Mouse (Mus musculus) liver, embryonic 15.5 days (tissue): ENCODE measurements around the gene Robo2. TPM values are rescaled to one million over a fixed set of nuclear protein-coding genes. Genes with fewer than 3 reads are reported as not detected.

Source experiments
- ATAC-seq: fragments of 200-750 bp; cut with Nextera tagmentation; 2 replicates; pipeline ENCODE4 v1.8.0; 2017; ENCODE audit warnings: moderate number of reproducible peaks, mild to moderate bottlenecking, moderate library complexity; ENCODE audit not compliant: insufficient read depth
- H3K27ac ChIP-seq: fragments of 300-500 bp; sonication (generic); replicated peaks from 2 replicates; pipeline ENCODE4 v1.5.1; 2015; ENCODE audit warnings: mild to moderate bottlenecking, inconsistent platforms
- H3K27me3 ChIP-seq: fragments of 300-500 bp; sonication (generic); 2 replicates; pipeline ENCODE4 v1.6.1; 2015; ENCODE audit warnings: mild to moderate bottlenecking, inconsistent platforms
- H3K36me3 ChIP-seq: fragments of 300-500 bp; sonication (generic); replicated peaks from 2 replicates; pipeline ENCODE4 v1.6.1; 2015; ENCODE audit warnings: moderate library complexity, mild to moderate bottlenecking, inconsistent platforms
- H3K4me1 ChIP-seq: fragments of 300-500 bp; sonication (generic); replicated peaks from 2 replicates; pipeline ENCODE4 v1.6.1; 2015; ENCODE audit warnings: inconsistent platforms
- H3K4me2 ChIP-seq: fragments of 300-500 bp; sonication (generic); 2 replicates; pipeline ENCODE4 v1.6.1; 2015; ENCODE audit warnings: moderate library complexity, mild to moderate bottlenecking, inconsistent platforms
- H3K4me3 ChIP-seq: fragments of 300-500 bp; sonication (generic); replicated peaks from 2 replicates; pipeline ENCODE4 v1.5.1; 2015; ENCODE audit warnings: mild to moderate bottlenecking, inconsistent platforms
- H3K9ac ChIP-seq: fragments of 300-500 bp; sonication (generic); 2 replicates; pipeline ENCODE4 v1.6.1; 2015; ENCODE audit warnings: moderate library complexity, mild to moderate bottlenecking, inconsistent platforms
- H3K9me3 ChIP-seq: fragments of 300-500 bp; sonication (generic); replicated peaks from 2 replicates; pipeline ENCODE4 v1.6.1; 2016; ENCODE audit warnings: inconsistent platforms
- WGBS: fragments of 180-500 bp; shearing (Covaris S2); methylation state at CpG from one replicate; pipeline ENCODE4 v1.1.7; 2015; ENCODE audit warnings: mixed read lengths; ENCODE audit not compliant: insufficient replicate concordance; 5-methylcytosine and 5-hydroxymethylcytosine counted together
- polyA plus RNA-seq: library from polyadenylated mRNA; unstranded; fragments of >200 nt; fragmentation: Nextera tagmentation; extraction: Ambion mirVana; gene quantifications from 2 replicates; pipeline ENCODE4 v1.2.1, GENCODE M21; 2015

Robo2 gene
- polyA plus RNA-seq, 1 experiment from 2014 or later: 2.8 TPM

DNA sequence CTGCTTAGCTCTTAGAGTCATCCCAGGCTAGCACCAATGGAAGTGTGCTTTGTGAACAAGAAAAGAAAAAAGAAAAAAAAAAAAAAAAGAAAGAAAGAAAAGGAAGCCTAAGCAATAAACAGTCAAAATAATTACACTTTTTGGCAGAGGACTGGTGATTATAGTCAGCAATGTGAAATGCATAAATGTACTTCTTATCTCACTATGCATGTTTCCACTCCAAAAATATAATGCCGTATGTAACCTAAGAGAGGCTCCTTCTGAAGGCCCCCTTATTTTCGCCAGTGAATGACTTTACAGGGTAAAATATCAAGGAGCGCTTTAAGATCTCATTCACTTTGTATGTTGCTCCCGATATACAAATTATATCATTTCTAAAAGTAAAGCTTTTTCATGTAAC, 496.2 kb downstream of the Robo2 start:
- no peak overlapping the region for H3K4me3 ChIP-seq
- no peak overlapping the region for H3K27ac ChIP-seq
- no peaks in the 10 kb centered on the region for H3K36me3 ChIP-seq
- 72% methylated on average over 4 of the region's 4 CpGs for WGBS
- H3K9me3 ChIP-seq: no peaks in the 10 kb centered on the region
- H3K27me3 ChIP-seq: no peaks in the 10 kb centered on the region
- H3K4me1 ChIP-seq: no peaks in the 10 kb centered on the region
- ATAC-seq: no peak
- H3K4me2 ChIP-seq: no peak overlapping the region
- no peak overlapping the region for H3K9ac ChIP-seq

GRCm38 (mm10) chr16:73914936-73915335, 496.7 kb downstream of the Robo2 start:
- H3K9me3 ChIP-seq: no peaks in the 10 kb centered on the region
- no peak overlapping the region for H3K4me2 ChIP-seq
- no peak overlapping the region for H3K9ac ChIP-seq
- no peaks in the 10 kb centered on the region for H3K27me3 ChIP-seq
- WGBS: 18% methylated on average over 4 of the region's 4 CpGs
- H3K4me1 ChIP-seq: no peaks in the 10 kb centered on the region
- H3K27ac ChIP-seq: no peak overlapping the region
- no peaks in the 10 kb centered on the region for H3K36me3 ChIP-seq
- no peak for ATAC-seq
- H3K4me3 ChIP-seq: no peak overlapping the region

DNA sequence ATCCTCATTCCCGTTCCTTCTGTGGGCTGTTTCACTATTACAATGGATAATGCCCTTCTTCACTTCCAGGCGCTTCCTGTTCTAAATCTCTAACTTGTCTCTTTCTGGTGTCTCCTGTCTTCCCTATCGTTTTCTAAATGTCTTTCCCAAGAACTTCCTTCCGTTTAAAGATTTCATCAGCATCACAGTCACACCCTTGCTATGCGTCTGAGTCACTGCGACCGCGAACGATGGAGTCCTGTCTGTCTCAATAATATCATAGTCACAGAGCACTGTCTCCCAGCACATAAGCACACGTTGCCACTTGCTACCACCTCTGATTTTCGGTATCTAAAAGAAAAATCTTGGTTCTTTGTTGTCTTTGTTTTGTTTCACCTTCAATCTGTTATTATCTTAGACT, 503.1 kb downstream of the Robo2 start:
- ATAC-seq: no peak
- H3K27me3 ChIP-seq: no peaks in the 10 kb centered on the region
- H3K9me3 ChIP-seq: no peaks in the 10 kb centered on the region
- H3K4me3 ChIP-seq: no peak overlapping the region
- H3K4me1 ChIP-seq: no peaks in the 10 kb centered on the region
- H3K27ac ChIP-seq: no peak overlapping the region
- 54% methylated on average over 11 of the region's 11 CpGs for WGBS
- no peak overlapping the region for H3K4me2 ChIP-seq
- H3K36me3 ChIP-seq: no peaks in the 10 kb centered on the region
- no peak overlapping the region for H3K9ac ChIP-seq

DNA sequence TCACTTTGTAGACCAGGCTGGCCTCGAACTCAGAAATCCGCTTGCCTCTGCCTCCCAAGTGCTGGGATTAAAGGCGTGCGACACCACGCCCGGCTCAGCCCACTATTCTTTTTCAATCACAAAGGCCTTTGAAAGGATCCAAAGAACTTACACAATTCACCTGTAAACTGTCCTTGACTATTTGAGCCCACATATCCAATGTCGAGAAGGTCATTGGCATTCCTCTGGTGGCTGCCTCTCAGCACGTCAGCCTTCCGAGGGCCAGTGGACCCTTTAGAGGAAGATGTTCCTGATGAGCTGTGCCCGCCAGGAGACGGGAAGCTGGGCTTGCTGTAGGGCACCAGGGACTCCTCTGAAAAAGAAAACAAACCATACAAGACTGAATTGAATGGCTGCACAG, 514.8 kb downstream of the Robo2 start:
- no peaks in the 10 kb centered on the region for H3K27me3 ChIP-seq
- H3K27ac ChIP-seq: no peak overlapping the region
- H3K9ac ChIP-seq: no peak overlapping the region
- no peak overlapping the region for H3K4me2 ChIP-seq
- WGBS: 72% methylated on average over 11 of the region's 11 CpGs
- no peaks in the 10 kb centered on the region for H3K4me1 ChIP-seq
- H3K4me3 ChIP-seq: no peak overlapping the region
- H3K36me3 ChIP-seq: no peaks in the 10 kb centered on the region
- H3K9me3 ChIP-seq: no peaks in the 10 kb centered on the region
- ATAC-seq: no peak

DNA sequence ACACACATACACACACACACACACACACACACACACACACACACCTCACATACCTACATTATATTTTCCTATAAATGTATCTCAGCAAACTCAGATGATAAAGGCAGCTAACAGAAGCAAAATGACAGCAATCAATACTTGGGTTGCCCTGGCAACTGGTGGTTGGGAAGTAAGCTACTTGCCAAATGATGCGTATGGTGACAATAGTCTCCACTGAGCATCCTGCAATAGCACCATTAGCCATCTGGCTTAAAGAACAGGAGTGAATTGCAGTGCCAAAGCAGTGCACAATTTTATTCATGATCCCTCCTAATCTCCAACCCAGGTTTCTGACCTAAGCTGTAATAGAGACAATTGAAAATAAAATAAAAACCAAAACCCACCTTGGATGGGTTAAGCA, 529.7 kb downstream of the Robo2 start:
- WGBS: 71% methylated on average over 1 of the region's 1 CpGs

GRCm38 (mm10) chr16:73877973-73878372, 533.7 kb downstream of the Robo2 start:
- Histone ChIP-seq H3K4me1 (peaks cover 3% of the 10 kb centered on the region; the same call in 1 of the 2 replicates), H3K4me3 (no peak overlapping the region), H3K9me3 (no peaks in the 10 kb centered on the region), H3K9ac (no peak overlapping the region), H3K4me2 (no peak overlapping the region), H3K27me3 (no peaks in the 10 kb centered on the region), H3K27ac (no peak overlapping the region), H3K36me3 (no peaks in the 10 kb centered on the region)
- no peak for ATAC-seq
- WGBS: 46% methylated on average over 3 of the region's 3 CpGs

More for the DNA sequence above, 529.7 kb downstream of the Robo2 start:
- Histone ChIP-seq H3K4me2 (no peak overlapping the region), H3K36me3 (no peaks in the 10 kb centered on the region), H3K9ac (no peak overlapping the region), H3K4me1 (no peaks in the 10 kb centered on the region), H3K4me3 (no peak overlapping the region), H3K27me3 (no peaks in the 10 kb centered on the region), H3K27ac (no peak overlapping the region), H3K9me3 (no peaks in the 10 kb centered on the region)
- ATAC-seq: no peak

DNA sequence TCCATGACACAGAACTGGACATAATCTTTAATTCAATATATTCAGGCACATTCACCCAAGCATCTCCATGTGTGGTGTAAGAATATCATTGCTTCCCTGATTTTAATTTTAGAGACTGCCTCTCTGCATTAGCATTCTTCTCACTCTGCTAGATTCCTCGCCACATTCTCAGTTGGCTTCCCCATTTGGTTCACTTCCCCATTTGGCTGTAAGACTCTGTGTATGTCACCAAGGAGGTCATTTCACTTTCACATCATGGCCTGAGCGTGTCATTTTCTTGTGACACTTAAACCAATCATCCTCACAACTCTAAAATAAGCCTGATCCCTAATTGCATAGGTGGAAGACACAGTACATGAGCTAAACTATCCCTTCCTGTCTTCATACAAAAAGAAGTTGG, 536.6 kb downstream of the Robo2 start:
- no peak overlapping the region for H3K4me2 ChIP-seq
- no peak overlapping the region for H3K4me3 ChIP-seq
- no peak for ATAC-seq
- H3K9me3 ChIP-seq: no peaks in the 10 kb centered on the region
- 36% methylated on average over 2 of the region's 2 CpGs for WGBS
- no peak overlapping the region for H3K27ac ChIP-seq
- H3K9ac ChIP-seq: no peak overlapping the region
- peaks cover 3% of the 10 kb centered on the region; the same call in 1 of the 2 replicates for H3K4me1 ChIP-seq
- no peaks in the 10 kb centered on the region for H3K36me3 ChIP-seq
- no peaks in the 10 kb centered on the region for H3K27me3 ChIP-seq

DNA sequence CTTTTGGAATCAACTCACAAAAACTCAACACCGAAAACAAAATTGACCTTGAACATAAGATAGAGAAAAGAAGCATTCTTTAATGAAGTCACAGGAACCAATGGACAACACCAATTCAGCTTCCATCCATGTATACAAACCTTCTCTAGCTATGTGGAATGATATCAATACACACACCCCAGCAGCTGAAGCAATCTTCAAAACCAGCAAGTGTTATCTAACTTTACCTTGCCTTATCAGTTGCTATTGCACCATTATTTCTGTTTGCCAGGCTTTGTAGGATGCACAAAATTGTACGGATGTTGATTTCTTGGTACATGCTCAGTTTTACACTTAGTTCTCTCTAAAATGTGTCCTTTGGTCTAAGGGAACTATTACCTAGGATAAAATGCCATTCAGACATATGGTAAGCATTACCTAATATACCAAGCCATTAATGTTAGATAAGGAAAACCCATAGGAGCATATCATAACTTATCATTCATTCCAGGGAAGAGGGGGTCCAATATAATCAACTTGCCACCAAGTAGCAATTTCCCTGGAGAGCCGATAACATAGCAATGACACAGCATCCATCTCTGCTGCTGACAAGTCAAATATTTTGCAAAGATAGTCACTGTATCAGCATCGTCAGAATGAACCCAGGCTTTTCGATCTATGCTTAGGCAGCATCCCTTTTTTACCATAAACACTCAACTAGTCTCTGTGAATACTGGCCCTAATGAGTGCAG, 537.6 kb downstream of the Robo2 start:
- no peaks in the 10 kb centered on the region for H3K9me3 ChIP-seq
- ATAC-seq: peak; percentile 82

GRCm38 (mm10) chr16:73870296-73870695, 541.3 kb downstream of the Robo2 start:
- Histone ChIP-seq H3K9me3 (no peaks in the 10 kb centered on the region), H3K27me3 (no peaks in the 10 kb centered on the region), H3K4me2 (no peak overlapping the region), H3K4me1 (peaks cover 3% of the 10 kb centered on the region; the same call in 1 of the 2 replicates), H3K36me3 (no peaks in the 10 kb centered on the region), H3K4me3 (no peak overlapping the region), H3K9ac (no peak overlapping the region), H3K27ac (no peak overlapping the region)
- WGBS: 67% methylated on average over 5 of the region's 5 CpGs
- no peak for ATAC-seq

More for the DNA sequence above, 537.6 kb downstream of the Robo2 start:
- Histone ChIP-seq H3K4me1 (peaks cover 3% of the 10 kb centered on the region; the same call in 1 of the 2 replicates), H3K36me3 (no peaks in the 10 kb centered on the region), H3K27ac (0 out of 2 replicates have a peak overlapping the region, but pooled peaks have one; percentile 19), H3K27me3 (no peaks in the 10 kb centered on the region), H3K4me3 (no peak overlapping the region), H3K9ac (no peak overlapping the region), H3K4me2 (no peak overlapping the region)
- 44% methylated on average over 5 of the region's 5 CpGs for WGBS

GRCm38 (mm10) chr16:73869527-73870212, 542.0 kb downstream of the Robo2 start:
- no peaks in the 10 kb centered on the region for H3K9me3 ChIP-seq
- H3K36me3 ChIP-seq: no peaks in the 10 kb centered on the region
- no peak for ATAC-seq
- H3K4me2 ChIP-seq: no peak overlapping the region
- peaks cover 3% of the 10 kb centered on the region; the same call in 1 of the 2 replicates for H3K4me1 ChIP-seq
- no peaks in the 10 kb centered on the region for H3K27me3 ChIP-seq
- no peak overlapping the region for H3K9ac ChIP-seq
- H3K4me3 ChIP-seq: no peak overlapping the region
- no peak overlapping the region for H3K27ac ChIP-seq
- WGBS: 58% methylated on average over 7 of the region's 7 CpGs

DNA sequence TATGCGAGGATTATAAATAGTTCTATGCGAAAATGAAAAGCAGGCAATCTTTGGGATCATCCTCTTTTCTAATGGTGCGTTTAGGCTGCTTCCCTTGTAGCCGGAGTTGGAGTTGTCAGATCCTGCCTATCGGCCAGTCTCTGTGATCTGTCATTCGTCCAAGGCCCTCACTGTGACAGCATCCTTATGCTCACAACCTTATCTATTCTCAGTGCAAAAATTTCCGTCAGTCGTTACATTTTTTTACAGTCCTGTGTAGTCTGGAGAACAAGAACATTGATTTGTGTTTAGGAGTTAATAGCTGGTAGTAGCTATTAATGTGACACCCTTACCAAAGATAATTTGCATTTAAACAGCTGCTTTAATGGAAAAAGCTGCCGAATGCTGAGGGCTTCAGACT, 547.0 kb downstream of the Robo2 start:
- Histone ChIP-seq H3K36me3 (no peaks in the 10 kb centered on the region), H3K4me1 (no peaks in the 10 kb centered on the region), H3K27me3 (no peaks in the 10 kb centered on the region), H3K9me3 (no peaks in the 10 kb centered on the region), H3K27ac (no peak overlapping the region), H3K4me3 (no peak overlapping the region), H3K9ac (no peak overlapping the region), H3K4me2 (no peak overlapping the region)
- ATAC-seq: no peak
- WGBS: 50% methylated on average over 9 of the region's 9 CpGs
